Mouse (Mus musculus) skeletal muscle tissue, adult 2 months (tissue): Measurements from ENCODE around the gene Gabrq.

ENCODE experiments used
- DNase-seq: peaks from one replicate; pipeline ENCODE4 v3.0.0-alpha.2; 2012; ENCODE audit warnings: low read depth, low spot score

Gabrq gene

GRCm38 (mm10) chrX:72824776-72825588 is at the start of gene Gabrq:
TSS of gene Gabrq (plus strand) at chrX:72825178.
- DNase-seq, result no peak

DNA sequence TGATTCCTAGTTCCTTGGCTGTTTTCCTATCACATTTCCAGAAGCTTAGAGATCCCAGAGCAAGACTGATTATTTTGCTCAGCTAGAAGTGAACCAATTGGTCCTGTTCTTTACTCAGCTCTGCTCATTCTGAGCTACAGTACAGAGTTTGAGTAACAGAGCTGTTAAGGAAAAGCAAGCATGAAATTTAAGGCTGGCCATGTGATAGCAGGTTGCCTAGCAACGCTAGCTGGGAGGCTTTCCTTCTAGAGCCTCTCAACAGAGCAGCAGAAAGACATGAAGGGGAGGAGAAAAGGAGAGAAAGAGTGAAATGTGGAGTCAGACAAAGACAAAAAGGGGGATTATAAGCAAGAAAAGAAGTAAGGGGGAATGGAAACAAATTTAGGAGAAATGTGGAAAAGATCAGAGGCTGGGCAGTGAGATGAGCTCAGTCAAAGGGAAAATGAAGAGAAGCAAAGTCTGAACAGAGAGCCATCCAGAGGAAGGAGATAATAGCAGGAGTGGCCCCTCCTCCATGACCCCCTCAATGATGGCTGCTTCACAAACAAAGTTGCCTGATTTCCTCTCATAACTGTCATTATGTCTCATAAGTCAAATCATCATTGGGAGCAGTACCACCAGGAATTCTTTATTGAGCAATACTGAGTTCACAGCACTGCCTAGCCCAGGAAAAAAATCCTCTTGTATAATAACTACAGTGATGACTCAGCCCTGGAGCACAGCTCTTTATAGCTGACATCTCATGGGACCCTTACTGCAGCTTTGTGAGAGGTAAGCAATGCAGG is 36.0 kb upstream of the Gabrq start:
- DNase-seq, result peak; percentile 0

GRCm38 (mm10) chrX:72789558-72789871 is 35.5 kb upstream of the Gabrq start:
- no peak for DNase-seq

DNA sequence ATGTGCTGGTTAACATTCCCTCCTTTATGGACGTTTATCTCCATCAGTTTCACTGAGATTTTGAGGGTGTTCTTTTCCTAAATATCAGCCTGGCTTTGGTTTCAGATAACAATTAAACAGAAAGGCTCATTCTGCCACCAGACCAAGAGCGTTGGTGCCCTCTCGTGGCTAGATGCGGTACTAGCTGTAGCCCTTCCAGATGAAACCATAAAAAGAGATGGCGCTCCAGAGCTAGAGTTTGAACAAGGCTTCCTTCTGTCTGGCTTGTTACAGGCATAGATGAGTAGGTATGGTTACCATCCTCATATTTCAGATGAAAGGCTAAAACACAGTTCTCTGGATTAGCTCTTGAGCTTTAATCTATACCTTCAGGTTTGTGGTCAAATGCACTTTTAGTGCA is 5.4 kb upstream of the Gabrq start:
- peak; percentile 5 for DNase-seq

DNA sequence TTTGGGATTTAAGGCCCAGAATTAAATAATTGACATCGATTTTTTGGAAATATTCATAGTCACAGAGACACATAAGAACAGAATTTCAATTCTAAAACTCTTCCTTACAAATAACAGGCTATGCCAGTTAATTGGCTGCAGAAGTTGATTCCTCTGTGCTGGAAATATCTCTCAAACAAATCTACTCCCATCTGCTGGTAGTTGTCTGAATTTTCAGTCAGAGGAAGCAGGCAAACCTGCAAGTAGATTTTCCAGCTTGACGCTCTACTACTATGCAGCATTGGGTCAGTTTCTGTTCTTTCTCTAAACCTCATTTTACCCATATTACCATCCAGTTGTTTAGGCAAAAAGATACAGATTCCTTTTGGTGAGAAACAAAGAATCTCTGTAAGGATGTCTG is 1.7 kb upstream of the Gabrq start:
- no peak for DNase-seq

DNA sequence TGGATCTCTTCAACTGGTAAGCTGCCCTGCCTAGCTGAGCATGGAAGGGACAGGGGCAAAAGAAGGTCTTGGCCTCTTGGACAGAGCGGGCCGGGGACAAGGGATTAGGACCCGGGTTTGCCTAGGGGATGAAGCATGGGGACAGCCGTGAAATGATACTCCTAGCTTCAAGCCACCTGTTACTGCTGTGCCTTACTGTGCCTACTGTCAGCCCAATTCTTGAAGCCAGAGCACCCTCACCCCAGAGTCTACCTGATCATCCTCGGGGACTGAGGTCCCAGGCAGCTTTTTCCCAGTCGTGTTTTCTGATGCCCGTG is 569 bp downstream of the Gabrq start:
- no peak for DNase-seq
